Mouse (Mus musculus): ENCODE measurements around the gene Iqck. TPM values are rescaled to one million over a fixed set of nuclear protein-coding genes. Genes with fewer than 3 reads are reported as not detected.

Gene Iqck
- polyA plus RNA-seq (2017; shearing (Covaris generic)), result under 1 TPM in 1 of 2 experiments, not detected in 1; 0.12 TPM

DNA sequence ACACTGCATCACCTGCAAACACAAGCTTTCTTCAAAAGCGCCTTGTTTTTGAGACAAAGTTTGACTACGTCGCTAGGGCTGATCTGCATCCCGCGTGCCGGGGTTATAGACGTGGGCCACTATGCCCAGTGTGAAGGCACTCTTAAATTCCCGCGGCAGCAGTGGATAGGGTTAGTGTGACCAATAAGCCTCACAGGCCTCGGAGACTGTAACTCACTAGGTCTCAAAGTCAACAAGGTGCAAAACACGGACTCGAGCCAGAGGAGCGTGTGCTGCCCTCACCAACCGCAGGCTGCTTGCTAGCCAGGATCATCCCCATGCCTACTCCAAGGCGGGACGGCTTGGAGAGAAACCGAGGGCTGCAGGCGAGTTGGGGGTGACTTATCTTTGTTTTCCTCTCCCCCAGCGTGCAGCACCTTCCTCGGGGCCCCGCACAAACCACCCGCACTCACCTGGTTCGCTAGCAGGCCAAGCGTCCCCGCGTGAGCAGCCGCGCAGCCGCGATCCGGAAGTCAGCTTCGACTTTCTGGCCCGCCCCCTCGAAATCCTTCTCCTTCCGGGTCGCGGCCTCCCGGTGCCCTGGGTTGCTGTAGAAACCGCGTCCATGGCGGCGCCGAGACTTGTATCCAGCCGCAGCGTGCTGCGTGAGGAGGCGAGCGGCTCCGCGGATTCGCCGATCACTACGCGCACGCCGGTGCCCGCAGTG, at the start of gene Iqck:
Gene Iqck, plus strand, starts transcription at position 582 of the 706 bp plus-strand sequence.
- ATAC-seq, result peak; percentile 99

DNA sequence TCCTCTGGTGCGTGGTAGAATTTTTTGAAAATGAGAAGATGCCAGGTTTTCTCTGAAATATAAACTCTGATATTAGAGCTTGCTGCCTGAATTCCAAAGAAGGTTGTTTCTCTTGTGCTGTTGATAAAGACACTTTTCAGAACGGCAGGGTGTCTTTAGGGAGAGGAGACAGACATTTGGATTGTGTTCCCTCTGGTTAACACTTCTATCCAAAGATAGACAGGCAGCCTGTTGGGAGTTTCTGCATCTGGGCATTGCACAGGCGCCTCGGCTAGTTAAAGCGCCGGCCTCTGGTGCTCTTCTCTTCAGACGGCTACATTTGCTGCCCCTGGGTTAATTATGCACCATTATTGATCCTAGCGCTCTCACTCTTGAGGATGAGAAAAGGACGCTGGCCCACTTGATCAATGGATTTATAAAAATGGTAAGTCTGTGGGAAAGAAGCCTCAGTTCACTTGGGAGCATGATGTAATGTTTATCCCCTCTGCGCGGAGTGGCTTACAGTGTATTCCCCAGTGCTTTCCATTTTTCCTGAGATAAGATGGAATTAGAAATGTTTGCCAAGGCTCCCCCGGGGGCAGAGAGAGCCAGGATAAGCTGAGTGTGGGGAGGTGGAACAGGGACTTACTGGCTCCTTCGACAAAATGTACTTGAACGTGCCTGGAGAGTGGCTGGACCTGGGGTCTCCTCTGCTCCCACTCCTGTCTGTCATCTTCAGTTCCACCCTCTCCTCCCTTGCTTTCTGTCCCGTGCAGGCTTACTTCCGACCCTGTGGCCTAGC, 48.7 kb upstream of the Iqck start:
- ATAC-seq, result no peak

DNA sequence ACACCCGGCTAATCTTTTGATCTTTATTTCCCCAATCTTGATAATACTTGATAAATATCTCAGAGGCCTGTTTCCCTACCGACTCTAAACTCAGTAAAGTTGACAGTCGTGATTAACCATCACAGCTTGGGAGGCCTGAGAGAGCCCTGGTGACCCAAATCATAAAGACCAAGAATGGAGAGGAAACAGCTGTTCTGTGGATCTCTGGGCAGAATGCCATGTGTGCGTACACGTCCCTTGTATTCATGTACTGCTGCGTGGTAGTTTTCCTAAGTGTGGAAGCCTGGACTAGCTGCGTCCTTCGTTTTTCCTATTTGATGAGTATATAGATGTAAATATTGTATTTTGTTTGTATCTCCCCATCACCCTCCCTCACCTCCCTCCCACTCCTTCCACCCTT, 47.7 kb upstream of the Iqck start:
- no peak for ATAC-seq

GRCm38 (mm10) chr7:118811407-118812106, 44.0 kb upstream of the Iqck start:
- ATAC-seq, result no peak

- ATAC-seq, result no peak
Observed at GRCm38 (mm10) chr7:118813592-118813991, 42.0 kb upstream of the Iqck start.

DNA sequence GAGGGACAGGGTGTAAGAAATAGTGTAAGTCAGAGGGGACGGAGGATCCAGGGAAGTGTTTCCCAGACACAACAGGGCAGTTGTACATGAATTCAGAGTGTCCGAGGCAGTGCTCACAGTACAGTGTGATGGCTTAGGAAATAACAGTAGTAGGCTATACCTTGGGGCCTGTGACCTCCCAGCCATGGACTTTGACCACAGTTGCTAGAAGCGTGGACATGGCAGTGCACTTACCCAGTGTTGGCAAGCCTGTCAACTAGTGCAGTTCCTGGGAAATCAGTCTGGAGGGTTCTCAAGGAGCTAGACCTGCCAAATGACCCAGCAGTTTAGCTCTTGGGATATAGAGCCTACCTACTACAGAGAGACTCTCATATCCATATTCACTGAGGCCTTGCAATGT, 39.3 kb upstream of the Iqck start:
- ATAC-seq, result no peak

- no peak for ATAC-seq
Observed at GRCm38 (mm10) chr7:118817741-118818140, 37.8 kb upstream of the Iqck start.

DNA sequence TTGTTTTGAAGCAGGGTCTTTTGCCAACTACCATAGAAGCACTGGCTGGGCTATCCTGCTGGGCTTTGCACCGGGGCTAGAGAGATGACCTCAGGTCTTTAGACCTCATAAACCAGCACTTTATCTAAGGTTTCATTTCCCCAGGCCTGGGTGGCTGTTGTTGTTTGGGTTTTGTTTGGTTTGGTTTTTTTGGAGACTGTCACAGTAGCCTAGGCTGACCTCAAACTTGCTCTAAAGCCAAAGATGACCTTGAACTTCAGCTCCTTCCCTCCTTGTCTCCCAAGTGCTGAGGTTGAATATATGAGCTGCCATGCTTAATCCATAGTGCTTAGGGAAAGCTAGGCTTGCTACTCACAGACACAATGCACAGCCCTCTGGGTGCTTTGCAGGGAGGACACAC, 35.9 kb upstream of the Iqck start:
- ATAC-seq, result no peak

- no peak for ATAC-seq
Observed at GRCm38 (mm10) chr7:118821356-118821755, 34.2 kb upstream of the Iqck start.

DNA sequence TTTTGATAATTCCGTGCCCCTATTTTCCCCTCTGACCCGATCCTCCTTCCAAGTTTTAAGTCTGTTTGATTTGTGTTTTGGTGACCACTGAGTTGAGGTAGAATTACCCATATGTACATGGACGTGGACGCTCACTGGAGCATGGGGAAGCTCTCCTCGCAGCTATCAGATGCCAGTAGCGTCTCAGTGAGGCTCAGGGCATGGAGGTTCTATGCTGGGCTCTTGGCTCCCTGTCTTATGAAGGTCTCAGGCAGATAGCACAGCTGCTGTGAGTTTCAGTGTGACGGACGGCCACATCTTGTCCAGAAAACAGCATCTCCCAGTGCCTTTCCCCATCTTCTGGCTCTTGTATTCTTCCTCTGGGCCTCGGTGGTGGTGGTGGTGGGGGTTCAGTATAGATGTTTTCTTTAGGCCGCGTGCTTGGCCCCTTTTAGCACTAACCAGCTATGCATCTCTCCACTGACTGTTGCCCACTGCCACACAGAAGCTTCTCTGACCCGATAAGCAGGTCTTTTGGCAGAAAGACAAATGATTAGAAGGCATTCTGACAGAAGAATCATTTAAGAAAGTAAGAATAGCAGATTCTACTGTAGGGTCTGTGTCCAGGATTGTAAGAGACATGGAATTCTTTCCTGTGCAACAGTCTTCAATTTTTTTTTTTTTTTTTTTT, 33.5 kb upstream of the Iqck start:
- no peak for ATAC-seq

DNA sequence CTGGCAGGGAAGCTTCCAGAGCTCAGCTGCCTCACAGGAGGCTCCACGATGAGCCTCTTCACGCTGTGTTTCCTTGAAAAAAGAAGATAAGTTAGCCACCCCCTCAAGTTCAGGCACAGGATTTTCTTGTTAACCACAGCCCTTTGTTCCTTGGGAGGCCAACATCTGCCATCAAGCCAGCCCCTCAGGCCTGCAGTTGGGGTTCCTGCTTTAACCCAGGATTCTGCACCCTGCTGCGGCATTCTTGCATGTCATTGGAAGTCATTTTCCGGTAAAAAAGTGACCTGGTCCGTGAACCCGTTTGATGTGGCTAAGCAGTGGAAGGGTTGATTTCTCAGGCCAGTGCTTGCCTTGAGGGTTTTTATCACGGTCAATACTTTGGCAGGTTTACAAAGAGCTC, 31.1 kb upstream of the Iqck start:
- no peak for ATAC-seq

GRCm38 (mm10) chr7:118827975-118828416, 27.6 kb upstream of the Iqck start:
- ATAC-seq, result no peak

DNA sequence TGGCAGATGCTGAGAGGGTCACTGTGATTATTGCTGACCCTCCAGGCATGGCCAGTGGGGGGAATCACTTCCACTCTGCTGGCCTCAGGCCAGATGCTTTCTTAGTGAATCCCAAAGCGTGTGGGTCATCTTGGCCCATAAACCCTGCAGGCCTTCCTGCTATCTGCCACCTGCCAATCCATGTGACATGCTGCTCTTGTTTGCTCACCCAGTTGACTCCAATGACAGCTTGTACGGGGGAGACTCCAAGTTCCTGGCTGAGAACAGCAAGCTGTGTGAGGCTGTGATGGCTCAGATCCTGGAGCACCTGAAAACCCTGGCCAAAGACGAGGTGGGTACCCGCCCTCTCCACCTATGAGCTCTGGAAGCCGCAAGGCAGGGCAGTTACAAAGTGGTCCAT, 17.7 kb upstream of the Iqck start:
- ATAC-seq, result no peak

- no peak for ATAC-seq
Observed at GRCm38 (mm10) chr7:118841030-118841745, 14.4 kb upstream of the Iqck start.

DNA sequence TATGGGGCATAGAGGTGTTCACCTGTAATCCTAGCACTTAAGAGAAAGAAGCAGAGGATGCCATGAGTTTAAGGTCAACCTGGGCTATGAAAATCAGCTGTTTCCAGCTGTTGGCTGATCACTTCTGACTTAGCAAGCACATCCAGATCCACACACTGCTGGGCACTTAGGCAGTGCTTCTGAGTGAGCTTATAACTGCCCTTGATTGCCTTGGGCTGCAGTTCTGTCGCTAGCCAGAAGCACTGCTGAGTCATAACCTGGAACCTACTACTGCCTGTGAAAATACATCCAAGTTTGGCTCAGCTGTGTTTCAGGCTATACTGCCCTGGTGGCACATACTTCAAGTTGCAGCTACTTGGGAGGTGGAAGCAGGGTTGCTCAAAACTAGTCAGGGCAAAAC, 13.8 kb upstream of the Iqck start:
- no peak for ATAC-seq

- no peak for ATAC-seq
Observed at GRCm38 (mm10) chr7:118842938-118843337, 12.6 kb upstream of the Iqck start.

GRCm38 (mm10) chr7:118845141-118845540, 10.4 kb upstream of the Iqck start:
- no peak for ATAC-seq

DNA sequence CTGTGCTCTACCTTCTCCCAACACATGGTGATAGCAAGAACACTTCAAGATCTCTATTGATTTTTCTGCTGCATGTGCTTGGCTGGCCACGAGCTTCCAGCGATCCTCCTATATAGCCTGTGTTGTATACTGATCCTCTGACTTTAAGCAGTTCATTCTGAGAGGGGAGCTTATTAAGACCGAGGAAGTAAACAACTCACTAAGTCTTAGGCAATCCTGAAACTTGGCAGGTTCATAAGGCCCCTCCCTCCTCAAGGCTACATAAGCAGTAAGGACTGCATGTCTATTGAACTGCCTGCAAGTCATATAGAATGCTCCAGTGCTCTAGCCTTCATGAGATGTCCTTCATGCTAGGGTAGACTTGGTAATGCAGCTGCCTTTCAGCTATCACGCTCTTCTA, 9.2 kb upstream of the Iqck start:
- ATAC-seq, result no peak

DNA sequence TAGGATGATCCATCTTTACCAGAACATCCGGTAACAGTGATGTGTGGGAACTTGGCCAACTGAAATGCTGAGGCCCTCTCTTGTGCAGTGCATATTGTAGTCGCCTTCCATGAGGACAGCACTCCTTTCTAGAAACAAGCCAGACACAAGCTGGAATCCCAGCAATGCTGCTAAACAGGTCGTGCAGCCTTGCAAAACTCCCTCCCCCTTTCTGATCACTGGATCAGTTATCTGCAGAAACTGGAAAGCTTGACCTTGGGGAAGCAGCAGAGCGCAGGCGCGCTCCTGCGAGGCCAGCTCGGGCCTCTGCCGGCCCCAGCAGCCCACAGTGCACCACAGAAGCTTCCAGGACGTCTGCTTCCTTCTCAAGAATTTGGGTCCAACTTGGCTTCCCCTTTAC, 6.8 kb upstream of the Iqck start:
- ATAC-seq, result no peak

DNA sequence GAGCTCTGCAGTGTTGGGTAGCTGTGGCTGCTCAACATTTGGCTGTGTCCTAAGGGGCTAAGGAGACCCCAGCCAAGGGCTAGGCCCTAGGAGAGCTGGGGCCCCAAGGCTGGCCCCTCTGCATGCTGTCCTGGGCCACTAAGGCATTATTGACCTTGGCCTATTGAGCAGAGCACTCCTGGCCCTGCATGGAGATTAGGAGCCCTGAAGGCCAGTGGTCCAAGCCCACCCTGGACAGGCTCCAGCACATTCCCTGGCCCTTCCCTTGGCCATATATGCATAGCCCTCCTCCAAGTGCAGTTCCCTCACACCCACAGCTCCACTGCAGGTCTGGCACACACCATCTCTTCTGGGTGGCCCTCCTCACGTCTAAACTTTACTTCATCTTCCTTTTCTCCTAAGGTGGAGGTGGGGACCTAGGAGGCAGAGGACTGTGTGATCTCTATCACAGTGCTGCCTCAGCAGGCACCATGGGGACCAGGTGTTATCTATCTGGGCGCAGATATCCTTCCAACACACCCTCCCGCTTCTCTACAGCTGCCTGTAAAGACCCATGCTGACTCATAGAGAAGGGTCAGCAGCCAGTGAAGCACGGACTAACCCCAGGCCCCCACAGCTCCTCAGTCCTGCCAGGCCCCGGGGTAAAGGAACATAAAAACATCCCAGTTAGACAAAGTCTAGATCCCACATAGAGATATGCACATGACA, 5.9 kb upstream of the Iqck start:
- no peak for ATAC-seq

- no peak for ATAC-seq
Observed at GRCm38 (mm10) chr7:118850676-118851290, 4.8 kb upstream of the Iqck start.

All from activated CD4-positive, CD25-positive, alpha-beta regulatory T cell, adult 4 months (primary cell).